Mouse (Mus musculus) right cerebral cortex, adult 18-20 months (tissue): ENCODE measurements at regions not wholly inside any gene's neighbourhood (a gene's known extent, or its start where the extent isn't known, plus 50 kb on each side); places are given as distances from the start of the nearest gene placed in this dataset.

ENCODE experiments used
- DNase-seq: peaks from one replicate; pipeline ENCODE4 v3.0.0; 2022; ENCODE audit warnings: mixed read lengths

GRCm38 (mm10) chr3:147283724-147284123 lies 431.6 kb downstream of the Ttll7 start:
- DNase-seq, result no peak

GRCm38 (mm10) chr3:147284357-147284756 lies 432.2 kb downstream of the Ttll7 start:
- no peak for DNase-seq

GRCm38 (mm10) chr3:147285496-147285895 lies 433.3 kb downstream of the Ttll7 start:
- no peak for DNase-seq

- no peak for DNase-seq
These were observed 435.3 kb downstream of the Ttll7 start for GRCm38 (mm10) chr3:147287503-147287902.

GRCm38 (mm10) chr3:147291696-147292327 lies 439.6 kb downstream of the Ttll7 start:
- no peak for DNase-seq

- no peak for DNase-seq
These were observed 445.9 kb downstream of the Ttll7 start for GRCm38 (mm10) chr3:147298065-147298464.

DNA sequence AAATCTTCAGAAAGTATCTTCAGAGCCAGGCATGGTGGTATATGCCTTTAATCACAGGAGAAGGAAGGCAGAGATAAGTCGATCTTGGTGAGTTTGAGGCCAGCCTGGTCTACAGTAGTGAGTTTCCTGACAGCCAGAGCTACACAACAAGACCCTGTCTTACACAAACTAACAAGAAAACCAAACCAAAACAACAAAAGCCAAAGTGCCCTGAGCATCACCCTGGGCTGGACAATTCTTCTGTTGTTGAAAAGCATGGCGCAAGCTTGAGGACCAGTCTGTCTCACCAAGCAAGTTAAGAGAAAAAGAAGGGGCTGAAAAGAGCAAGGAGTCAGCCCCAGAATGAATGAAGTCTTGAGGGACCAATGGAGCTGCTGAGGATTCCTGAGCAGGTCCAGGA lies 473.4 kb downstream of the Ttll7 start:
- no peak for DNase-seq

- DNase-seq, result no peak
These were observed 482.1 kb downstream of the Ttll7 start for GRCm38 (mm10) chr3:147334301-147334700.

- no peak for DNase-seq
These were observed 483.1 kb downstream of the Ttll7 start for GRCm38 (mm10) chr3:147335286-147335685.

DNA sequence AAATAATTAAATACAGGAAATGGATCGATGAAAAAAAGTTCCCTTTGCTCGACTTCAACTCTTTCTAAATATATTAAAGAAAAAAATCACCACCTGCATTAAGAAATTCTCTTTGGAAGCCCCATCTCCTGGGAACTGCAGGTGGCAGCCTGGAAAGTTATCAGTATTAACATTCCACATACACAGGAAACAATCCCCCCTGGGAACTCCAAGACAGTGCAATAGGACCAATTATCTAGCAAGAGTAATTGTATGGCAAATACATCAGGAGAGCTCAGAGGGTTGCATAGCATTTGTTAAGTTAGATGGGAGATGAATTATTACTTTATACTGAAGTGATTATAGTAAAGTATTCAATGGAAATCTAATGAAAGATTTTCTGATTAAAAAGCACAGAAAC lies 487.3 kb downstream of the Ttll7 start:
- DNase-seq, result no peak

GRCm38 (mm10) chr3:147347278-147348039 lies 495.3 kb downstream of the Ttll7 start:
- no peak for DNase-seq

DNA sequence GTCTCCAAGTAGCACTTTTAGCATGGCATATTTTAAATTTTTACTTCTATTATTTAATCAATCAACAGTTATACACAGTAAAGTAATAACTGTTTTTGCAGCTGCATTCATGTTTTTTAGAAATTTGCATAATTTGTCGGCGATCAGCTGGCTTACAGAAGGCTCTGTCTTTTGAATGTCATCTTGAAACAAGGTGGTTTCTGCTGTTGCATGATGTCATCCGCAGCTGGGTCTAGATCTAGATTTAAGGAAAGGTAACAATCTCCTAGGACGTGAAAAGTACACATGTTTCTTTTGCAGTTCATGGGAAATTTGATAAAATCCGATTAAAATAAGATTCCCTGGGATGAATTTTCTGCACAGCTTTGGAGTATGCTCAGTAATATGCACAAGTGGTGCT lies 534.9 kb downstream of the Ttll7 start:
- DNase-seq, result no peak

GRCm38 (mm10) chr3:147398298-147398697 lies 546.1 kb downstream of the Ttll7 start:
- DNase-seq, result no peak

- no peak for DNase-seq
These were observed 560.1 kb downstream of the Ttll7 start for GRCm38 (mm10) chr3:147412274-147412673.

DNA sequence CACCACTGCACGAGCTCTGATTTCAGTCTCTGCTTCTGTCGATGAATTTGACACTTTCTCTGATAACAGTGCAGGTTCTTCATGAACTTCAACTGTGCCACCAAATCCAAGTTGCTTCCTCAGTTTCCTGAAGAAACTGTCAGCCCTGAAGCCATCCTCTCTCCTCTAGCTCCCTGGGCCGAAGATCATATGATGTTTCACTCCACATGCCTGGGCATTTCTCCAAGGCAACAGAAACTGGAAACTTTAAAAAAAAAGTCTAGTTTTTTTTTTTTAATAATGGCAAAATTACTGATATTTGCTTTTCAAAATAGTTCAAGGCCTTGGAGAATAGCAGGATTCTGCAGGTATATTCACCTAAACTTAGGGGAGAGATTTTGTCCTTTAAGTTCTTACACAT lies 564.8 kb downstream of the Ttll7 start:
- DNase-seq, result no peak

GRCm38 (mm10) chr3:147419129-147419528 lies 567.0 kb downstream of the Ttll7 start:
- no peak for DNase-seq

DNA sequence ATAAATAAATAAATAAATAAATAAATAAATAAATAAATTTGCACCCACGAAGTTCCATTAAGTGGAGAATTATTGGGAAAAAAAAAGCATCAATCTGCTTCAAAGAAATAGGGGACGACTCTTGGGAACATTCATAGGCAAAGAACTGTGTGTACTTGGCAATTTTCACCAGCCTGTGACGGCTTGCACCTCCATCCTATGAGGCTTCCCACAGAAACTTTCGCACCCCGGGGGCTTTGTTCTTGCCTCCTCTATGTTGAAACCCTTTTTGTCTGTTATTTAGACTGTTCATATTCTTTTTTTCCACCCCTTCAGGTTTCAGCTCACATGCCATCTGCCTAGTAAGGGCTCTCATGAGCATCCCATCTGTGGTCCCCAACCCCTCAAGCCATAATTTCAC lies 570.0 kb downstream of the Ttll7 start:
- DNase-seq, result no peak

GRCm38 (mm10) chr3:147423895-147424575 lies 571.9 kb downstream of the Ttll7 start:
- DNase-seq, result no peak

DNA sequence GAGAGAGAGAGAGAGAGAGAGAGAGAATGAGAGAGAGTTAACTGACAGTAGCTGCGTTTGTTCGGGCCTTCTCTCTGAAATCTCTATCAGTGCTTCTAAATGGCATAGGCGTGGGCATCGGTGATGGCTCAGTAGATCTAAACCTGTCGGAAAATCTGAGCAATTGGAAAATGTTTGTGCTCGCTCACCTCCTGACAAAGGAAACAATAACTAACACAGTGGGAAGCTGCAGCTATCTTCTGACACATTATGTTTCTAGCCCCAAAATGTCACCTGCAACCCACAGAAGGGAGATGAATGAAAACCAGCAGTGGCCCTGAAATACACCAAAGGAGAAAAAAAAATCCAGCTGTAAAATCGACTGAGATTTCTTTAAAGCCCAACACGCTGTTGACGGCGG lies 576.7 kb downstream of the Ttll7 start:
- no peak for DNase-seq

GRCm38 (mm10) chr3:147442925-147443690 lies 590.9 kb downstream of the Ttll7 start:
- DNase-seq, result no peak

GRCm38 (mm10) chr3:147443691-147443960 lies 591.5 kb downstream of the Ttll7 start:
- no peak for DNase-seq

- no peak for DNase-seq
These were observed 592.0 kb downstream of the Ttll7 start for GRCm38 (mm10) chr3:147444005-147444763.
